Mouse (Mus musculus) urinary bladder, postnatal 14 days (tissue): Measurements from ENCODE around the gene Nedd9.
A peak's percentile ranks its signal among the peaks of the same experiment; 100 is the strongest.

Experiments used
- DNase-seq: peaks from one replicate; pipeline ENCODE4 v3.0.0; 2021; ENCODE audit warnings: low spot score

Gene Nedd9

GRCm38 (mm10) chr13:41343163-41343886 lies 143.8 kb downstream of the Nedd9 start:
- DNase-seq: peak; percentile 38

- peak; percentile 26 for DNase-seq
Observed at GRCm38 (mm10) chr13:41341422-41341821, 145.7 kb downstream of the Nedd9 start.

- peak; percentile 25 for DNase-seq
Observed at GRCm38 (mm10) chr13:41339653-41340351, 147.4 kb downstream of the Nedd9 start.

- DNase-seq: no peak
Observed at GRCm38 (mm10) chr13:41339195-41339594, 148.0 kb downstream of the Nedd9 start.

- DNase-seq: no peak
Observed at GRCm38 (mm10) chr13:41337407-41337806, 149.8 kb downstream of the Nedd9 start.

- peak; percentile 56 for DNase-seq
Observed at GRCm38 (mm10) chr13:41336260-41336659, 150.9 kb downstream of the Nedd9 start.

- no peak for DNase-seq
Observed at GRCm38 (mm10) chr13:41335767-41336166, 151.4 kb downstream of the Nedd9 start.

GRCm38 (mm10) chr13:41334641-41335000 lies 152.5 kb downstream of the Nedd9 start:
- no peak for DNase-seq

GRCm38 (mm10) chr13:41333889-41334640 lies 153.1 kb downstream of the Nedd9 start:
- DNase-seq: no peak

- no peak for DNase-seq
Observed at GRCm38 (mm10) chr13:41331671-41332340, 155.4 kb downstream of the Nedd9 start.

GRCm38 (mm10) chr13:41330589-41331345 lies 156.4 kb downstream of the Nedd9 start:
- DNase-seq: no peak

GRCm38 (mm10) chr13:41330051-41330450 lies 157.1 kb downstream of the Nedd9 start:
- DNase-seq: no peak

- no peak for DNase-seq
Observed at GRCm38 (mm10) chr13:41328481-41328880, 158.7 kb downstream of the Nedd9 start.

GRCm38 (mm10) chr13:41327546-41327945 lies 159.6 kb downstream of the Nedd9 start:
- DNase-seq: no peak

GRCm38 (mm10) chr13:41326134-41326533 lies 161.0 kb downstream of the Nedd9 start:
- DNase-seq: no peak

GRCm38 (mm10) chr13:41325346-41325745 lies 161.8 kb downstream of the Nedd9 start:
- DNase-seq: no peak

- DNase-seq: no peak
Observed at GRCm38 (mm10) chr13:41324631-41325030, 162.5 kb downstream of the Nedd9 start.

GRCm38 (mm10) chr13:41321433-41321832 lies 165.7 kb downstream of the Nedd9 start:
- DNase-seq: no peak

- DNase-seq: no peak
Observed at GRCm38 (mm10) chr13:41320749-41321148, 166.4 kb downstream of the Nedd9 start.

- peak; percentile 89 for DNase-seq
Observed at GRCm38 (mm10) chr13:41302716-41303115, 184.4 kb downstream of the Nedd9 start.

- no peak for DNase-seq
Observed at GRCm38 (mm10) chr13:41300037-41300436, 187.1 kb downstream of the Nedd9 start.

- DNase-seq: no peak
Observed at GRCm38 (mm10) chr13:41298996-41299395, 188.2 kb downstream of the Nedd9 start.
